Comparison of ENCODE assay signal across 8 mouse cellular contexts in genomic region chr5:57721148-57721712, GRCm38 (mm10). TPM values are rescaled to one million over a fixed set of nuclear protein-coding genes. Genes with fewer than 3 reads are reported as not detected.
A peak's percentile ranks its signal among the peaks of the same experiment; 100 is the strongest.
DNase-seq lines count a peak whose midpoint lies in the region; ATAC-seq and TF ChIP-seq lines count a peak whose summit lies in the region.

No protein-coding gene starts in this region.

- H3K36me3 ChIP-seq in liver, embryonic 11.5 days (ENCODE audit: control insufficient read depth, insufficient read depth, low read length): no peaks in the 10 kb centered on the region
- H3K36me3 ChIP-seq in forebrain, embryonic 14.5 days (ENCODE audit: control insufficient read depth, insufficient read depth, low read length): no peaks in the 10 kb centered on the region
- no peaks in the 10 kb centered on the region for H3K36me3 ChIP-seq in limb, embryonic 12.5 days
- H3K36me3 ChIP-seq in small intestine, adult 2 months (ENCODE audit: control insufficient read depth, insufficient read depth, low read length): no peaks in the 10 kb centered on the region

- no peak for TF ChIP-seq POLR2A in small intestine, adult 2 months (IDR thresholded peaks at IDR 0.05; ENCODE audit: low read depth, low read length)

- peak overlapping the region; percentile 65 for H3K4me3 ChIP-seq in liver, embryonic 11.5 days (ENCODE audit: low read depth, low read length)
- peak overlapping the region; percentile 65 for H3K4me3 ChIP-seq in forebrain, embryonic 14.5 days (ENCODE audit: low read depth, low read length)
- peak overlapping the region; percentile 65 for H3K4me3 ChIP-seq in limb, embryonic 12.5 days (replicated peaks)
- H3K4me3 ChIP-seq in small intestine, adult 2 months (ENCODE audit: low read depth, low read length): peak overlapping the region; percentile 2; the same call in 1 of the 2 replicates

- H3K9ac ChIP-seq in liver, embryonic 11.5 days (ENCODE audit: low read depth, low read length): no peak overlapping the region
- H3K9ac ChIP-seq in forebrain, embryonic 14.5 days (ENCODE audit: low read length): peak overlapping the region; percentile 74
- H3K9ac ChIP-seq in limb, embryonic 12.5 days (replicated peaks): no peak overlapping the region

- H3K27ac ChIP-seq in liver, embryonic 11.5 days (ENCODE audit: low read depth, low read length): no peak overlapping the region
- no peak overlapping the region for H3K27ac ChIP-seq in forebrain, embryonic 14.5 days (ENCODE audit: low read depth, low read length)
- no peak overlapping the region for H3K27ac ChIP-seq in limb, embryonic 12.5 days
- no peak overlapping the region for H3K27ac ChIP-seq in small intestine, adult 2 months (ENCODE audit: insufficient read depth, low read depth, low read length)

- H3K27me3 ChIP-seq in liver, embryonic 11.5 days (replicated peaks; ENCODE audit: control insufficient read depth, insufficient read depth, low read length): peaks cover 28% of the 10 kb centered on the region
- H3K27me3 ChIP-seq in forebrain, embryonic 14.5 days (replicated peaks; ENCODE audit: control insufficient read depth, insufficient read depth, low read length): no peaks in the 10 kb centered on the region
- H3K27me3 ChIP-seq in limb, embryonic 12.5 days: peaks cover 28% of the 10 kb centered on the region
- H3K27me3 ChIP-seq in small intestine, adult 2 months (ENCODE audit: control insufficient read depth, insufficient read depth, low read length): peaks cover 29% of the 10 kb centered on the region

- WGBS in liver, embryonic 11.5 days: 34% methylated on average over 8 of the region's 8 CpGs
- WGBS in forebrain, embryonic 14.5 days: 40% methylated on average over 8 of the region's 8 CpGs
- WGBS in limb, embryonic 12.5 days: 40% methylated on average over 8 of the region's 8 CpGs
- WGBS in small intestine, adult 2 months: 56% methylated on average over 8 of the region's 8 CpGs

- no peaks in the 10 kb centered on the region for H3K9me3 ChIP-seq in liver, embryonic 11.5 days (ENCODE audit: control insufficient read depth, low read length)
- no peaks in the 10 kb centered on the region for H3K9me3 ChIP-seq in forebrain, embryonic 14.5 days (replicated peaks; ENCODE audit: control insufficient read depth, low read length)
- no peaks in the 10 kb centered on the region for H3K9me3 ChIP-seq in limb, embryonic 12.5 days

- no peak for DNase-seq in liver, embryonic 11.5 days (ENCODE audit: low spot score)
- no peak for DNase-seq in liver
- no peak for DNase-seq in forebrain, embryonic 14.5 days (ENCODE audit: low spot score)
- DNase-seq in B cell, adult 2 months: no peak
- no peak for DNase-seq in adrenal gland, postnatal 10 days
- no peak for DNase-seq in thymus, postnatal 10 days (ENCODE audit: low spot score in 2 of 2)

- ATAC-seq in liver, embryonic 11.5 days (replicated peaks; ENCODE audit: low FRiP score): no peak
- no peak for ATAC-seq in forebrain, embryonic 14.5 days
- no peak for ATAC-seq in limb, embryonic 12.5 days (ENCODE audit: insufficient number of reproducible peaks, insufficient read depth, low FRiP score, low TSS enrichment, low read depth)

- H3K4me1 ChIP-seq in liver, embryonic 11.5 days (replicated peaks; ENCODE audit: control insufficient read depth, insufficient read depth, low read length): peaks cover 4% of the 10 kb centered on the region
- H3K4me1 ChIP-seq in forebrain, embryonic 14.5 days (ENCODE audit: control insufficient read depth, insufficient read depth, low read length): peaks cover 16% of the 10 kb centered on the region
- H3K4me1 ChIP-seq in limb, embryonic 12.5 days (replicated peaks): peaks cover 15% of the 10 kb centered on the region; the same call in 1 of the 2 replicates
- H3K4me1 ChIP-seq in small intestine, adult 2 months (ENCODE audit: control insufficient read depth, insufficient read depth, insufficient read length, low read length): peaks cover 2% of the 10 kb centered on the region; the same call in 1 of the 2 replicates

- H3K4me2 ChIP-seq in liver, embryonic 11.5 days: peak overlapping the region; percentile 94
- H3K4me2 ChIP-seq in forebrain, embryonic 14.5 days (ENCODE audit: low read length): peak overlapping the region; percentile 96
- peak overlapping the region; percentile 91 for H3K4me2 ChIP-seq in limb, embryonic 12.5 days

- no peak for TF ChIP-seq CTCF in small intestine, adult 2 months (IDR thresholded peaks at IDR 0.05; ENCODE audit: extremely low read depth, insufficient read length, insufficient replicate concordance, low read depth, low read length)

RNA-seq across cellular contexts. Expression of gene Pcdh7, which starts 3.5 kb away (rescaled TPM):
- polyA plus RNA-seq in liver, embryonic 11.5 days (2014; fragmentation: Nextera tagmentation; extraction: Ambion mirVana): 4.0 and 4.4 TPM in 2 replicates
- 8.3 and 10.7 TPM in 2 replicates for polyA plus RNA-seq in forebrain, embryonic 14.5 days (2014; fragmentation: Nextera tagmentation; extraction: Ambion mirVana)
- polyA plus RNA-seq in limb, embryonic 12.5 days (2016; fragmentation: Nextera tagmentation; extraction: Ambion mirVana): 10.3 and 11.5 TPM in 2 replicates
- 3.5 and 4.4 TPM in 2 replicates for polyA plus RNA-seq in small intestine, adult 2 months (2012; rRNA removed)
- 1 to 10 TPM; 8.7 to 8.8 TPM for total RNA-seq in adrenal gland, postnatal 10 days (2021)

Comparison
In these comparisons a context has a peak if more than half of its experiments do, and no peak if none do; other contexts are left out.
1. H3K4me3 ChIP-seq: peak in every context shown above with its lines; median percentile 65 in liver, embryonic 11.5 days; 65 in forebrain, embryonic 14.5 days; 65 in limb, embryonic 12.5 days; 2 in small intestine, adult 2 months.